Mouse (Mus musculus) kidney, adult 2 months (tissue): ENCODE measurements around the gene Fbxo40. TPM values are rescaled to one million over a fixed set of nuclear protein-coding genes. Genes with fewer than 3 reads are reported as not detected.

Experiments used
- DNase-seq: peaks from one replicate; pipeline ENCODE4 v3.0.0; 2021
- H3K27ac ChIP-seq: fragments of 200-500 bp; 2 replicates; pipeline ENCODE4 v1.5.1; 2012; ENCODE audit warnings: low read depth, low read length, control low read depth, inconsistent platforms; ENCODE audit not compliant: insufficient read depth
- H3K27me3 ChIP-seq: fragments of 200-500 bp; replicated peaks from 2 replicates; pipeline ENCODE4 v1.6.1; 2012; ENCODE audit warnings: mild to moderate bottlenecking, moderate library complexity, low read length, inconsistent platforms; ENCODE audit not compliant: control insufficient read depth, insufficient read depth
- H3K36me3 ChIP-seq: fragments of 200-500 bp; 2 replicates; pipeline ENCODE4 v1.6.1; 2012; ENCODE audit warnings: mild to moderate bottlenecking, moderate library complexity, low read length, inconsistent platforms; ENCODE audit not compliant: control insufficient read depth, insufficient read depth
- H3K4me1 ChIP-seq: fragments of 200-500 bp; 2 replicates; pipeline ENCODE4 v1.6.1; 2011; ENCODE audit warnings: low read length; ENCODE audit not compliant: control insufficient read depth, insufficient read depth
- H3K4me3 ChIP-seq: fragments of 200-500 bp; 2 replicates; pipeline ENCODE4 v1.5.1; 2011; ENCODE audit warnings: mild to moderate bottlenecking, low read depth, low read length, control low read depth; ENCODE audit not compliant: insufficient read depth
- CTCF ChIP-seq: fragments of 200-500 bp; conservative IDR thresholded peaks from 2 replicates; pipeline ENCODE4 v1.5.1; 2011; ENCODE audit warnings: low read depth, mild to moderate bottlenecking, control low read depth, low read length, moderate library complexity, mixed read lengths; ENCODE audit not compliant: insufficient read depth, insufficient read length
- POLR2A ChIP-seq: fragments of 200-500 bp; IDR thresholded peaks from one replicate; pipeline ENCODE4 v1.6.1; 2011; ENCODE audit warnings: low read depth, low read length, control low read depth
- WGBS: fragments of 180-500 bp; shearing (Covaris S2); methylation state at CpG from one replicate; pipeline ENCODE4 v1.1.7; 2018; 5-methylcytosine and 5-hydroxymethylcytosine counted together
- polyA plus RNA-seq: library from polyadenylated mRNA; depleted of rRNA; stranded (reverse); fragments of >200 nt; gene quantifications from 2 replicates; pipeline ENCODE4 v1.2.3, GENCODE M21; 2012

Fbxo40 gene
- polyA plus RNA-seq, 1 experiment, result 9.4 TPM

DNA sequence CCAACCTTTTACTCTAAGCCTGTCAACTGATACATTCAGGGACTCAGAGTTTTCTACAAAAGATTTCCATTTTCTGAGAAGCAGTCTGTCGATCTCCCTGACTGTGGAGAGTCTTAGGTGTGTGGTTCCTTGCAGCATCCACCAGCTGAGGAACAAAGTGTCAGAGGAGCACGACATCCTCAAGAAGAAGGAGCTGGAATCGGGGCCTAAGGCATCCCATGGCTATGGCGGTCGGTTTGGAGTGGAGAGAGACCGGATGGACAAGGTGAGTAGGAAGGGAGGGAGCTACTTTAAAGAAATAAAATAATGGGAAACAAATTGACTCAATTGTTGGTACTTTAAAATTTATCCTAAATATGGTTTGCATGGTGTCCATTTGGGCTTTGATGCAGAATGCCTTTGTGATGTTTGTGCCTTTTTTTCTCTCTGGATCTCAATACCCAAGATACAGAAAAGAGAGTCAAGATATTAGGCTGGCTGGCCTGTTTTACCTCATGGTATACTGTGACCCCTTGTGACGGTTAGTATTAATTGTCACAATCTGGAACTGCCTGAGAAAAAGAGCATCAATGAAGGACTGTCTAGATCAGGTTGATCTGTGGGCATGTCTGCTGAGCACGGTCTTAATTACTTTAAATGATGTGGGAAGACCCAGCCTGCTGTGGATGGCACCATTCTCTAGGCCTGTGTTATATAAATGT is 43.7 kb downstream of the Fbxo40 start:
- WGBS, result 86% methylated on average over 8 of the region's 8 CpGs
- H3K36me3 ChIP-seq, result no peaks in the 10 kb centered on the region
- no peak overlapping the region for H3K27ac ChIP-seq
- no peak for DNase-seq
- no peak overlapping the region for H3K4me3 ChIP-seq
- TF ChIP-seq CTCF (no peak), POLR2A (no peak)
- peaks cover 7% of the 10 kb centered on the region; the same call in 1 of the 2 replicates for H3K4me1 ChIP-seq
- no peaks in the 10 kb centered on the region for H3K27me3 ChIP-seq

DNA sequence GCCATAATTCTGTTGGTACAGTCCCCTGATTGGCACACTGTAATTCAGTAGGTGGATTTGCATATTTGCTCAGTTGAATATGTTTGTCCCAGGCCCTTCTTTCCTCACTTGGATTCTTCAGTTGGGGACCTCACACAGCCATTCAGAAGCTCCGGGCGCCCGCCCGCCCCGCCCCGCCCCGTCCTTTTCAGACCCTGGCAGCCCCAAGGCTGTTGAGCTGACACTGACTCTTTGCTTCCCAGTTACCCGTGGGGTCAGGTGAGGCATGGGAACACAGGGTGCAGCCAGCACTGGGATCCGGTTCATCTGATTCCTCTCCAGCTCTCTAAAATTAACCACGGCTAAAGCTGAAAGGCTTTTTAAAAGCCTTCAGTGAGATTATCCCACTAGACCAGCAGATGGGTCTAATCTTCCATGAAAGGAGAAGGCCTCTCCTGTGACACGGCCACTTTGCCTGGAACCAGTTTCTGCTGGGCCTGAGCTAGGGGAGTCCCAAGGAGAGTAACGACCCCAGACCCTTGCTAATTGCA is 45.3 kb downstream of the Fbxo40 start:
- Histone ChIP-seq H3K27me3 (no peaks in the 10 kb centered on the region), H3K4me1 (peaks cover 7% of the 10 kb centered on the region; the same call in 1 of the 2 replicates), H3K4me3 (no peak overlapping the region), H3K27ac (peak overlapping the region; percentile 48), H3K36me3 (no peaks in the 10 kb centered on the region)
- 43% methylated on average over 12 of the region's 12 CpGs for WGBS
- peak; percentile 91 for DNase-seq
- TF ChIP-seq CTCF (no peak; the same call in 1 of the 2 replicates), POLR2A (no peak)

DNA sequence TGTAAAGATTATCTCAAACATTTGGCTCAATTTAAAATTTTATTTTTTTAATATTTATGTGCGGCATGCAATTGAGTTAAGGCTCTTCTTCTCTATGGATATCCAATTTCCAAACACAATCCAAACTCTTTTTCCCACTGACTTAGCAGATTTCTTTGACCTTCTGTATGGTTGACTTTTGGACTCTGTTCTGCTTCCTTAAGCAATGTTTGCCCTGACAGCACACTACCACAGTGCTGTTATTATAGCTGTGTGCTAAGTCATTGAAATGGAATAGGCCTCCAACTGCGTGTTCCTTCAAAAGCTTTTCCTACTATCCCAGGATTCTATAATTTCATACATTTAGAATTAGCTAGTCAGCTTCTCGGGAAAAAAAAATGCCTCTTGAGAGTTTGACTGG is 46.7 kb downstream of the Fbxo40 start:
- Histone ChIP-seq H3K27me3 (no peaks in the 10 kb centered on the region), H3K4me3 (no peak overlapping the region), H3K27ac (no peak overlapping the region), H3K4me1 (peaks cover 7% of the 10 kb centered on the region; the same call in 1 of the 2 replicates), H3K36me3 (no peaks in the 10 kb centered on the region)
- DNase-seq, result peak; percentile 81
- TF ChIP-seq CTCF (no peak), POLR2A (no peak)
- 61% methylated on average over 3 of the region's 3 CpGs for WGBS

DNA sequence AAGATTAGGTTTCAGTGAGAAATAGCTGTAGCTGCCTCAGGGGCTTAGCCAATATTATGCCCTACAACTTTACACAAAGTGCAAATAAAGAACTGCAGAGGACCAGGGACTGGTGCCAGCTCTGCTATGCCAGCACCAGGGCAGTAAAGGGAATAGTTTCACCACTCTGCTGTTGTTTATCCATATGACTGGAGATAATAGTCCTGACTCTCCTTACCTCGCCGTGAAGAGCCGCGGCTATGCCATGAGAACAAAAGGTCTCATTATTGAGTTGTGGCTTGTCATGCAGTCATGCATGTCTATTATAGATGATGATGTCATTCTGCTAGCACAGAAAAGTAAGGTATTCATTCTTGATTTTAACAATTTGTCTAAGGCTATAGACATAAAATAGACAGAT is 48.4 kb downstream of the Fbxo40 start:
- Histone ChIP-seq H3K27me3 (no peaks in the 10 kb centered on the region), H3K36me3 (no peaks in the 10 kb centered on the region), H3K4me1 (peaks cover 7% of the 10 kb centered on the region; the same call in 1 of the 2 replicates), H3K27ac (no peak overlapping the region), H3K4me3 (no peak overlapping the region)
- WGBS, result 59% methylated on average over 4 of the region's 4 CpGs
- no peak for TF ChIP-seq CTCF
- TF ChIP-seq POLR2A, result no peak
- no peak for DNase-seq

DNA sequence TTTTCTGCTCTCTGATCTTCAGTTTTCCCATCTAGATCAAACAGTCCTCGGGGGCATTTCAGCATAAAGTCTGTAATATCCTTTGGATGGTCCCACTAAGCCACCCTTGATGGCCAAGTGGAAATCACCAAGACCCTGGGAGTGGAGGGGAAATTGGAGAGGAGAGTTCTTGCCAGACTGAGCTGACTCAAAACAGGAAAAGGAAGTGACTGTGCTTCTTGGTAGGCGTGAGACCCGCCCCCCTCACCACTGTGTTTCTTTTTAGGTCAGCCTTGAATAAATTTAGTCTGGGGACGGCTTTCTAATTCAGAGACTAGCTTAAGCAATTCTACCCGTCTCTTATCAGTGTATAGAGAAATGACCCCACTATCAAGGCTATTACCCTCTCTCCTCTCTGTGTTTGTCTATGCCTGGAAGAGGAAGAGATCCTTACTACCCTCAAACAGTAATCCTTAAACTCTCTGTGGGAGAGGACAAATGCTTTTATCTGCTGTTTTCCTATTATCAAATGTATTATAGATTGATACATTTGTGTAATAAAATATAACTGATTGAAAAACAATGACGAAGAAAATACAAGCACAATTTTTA is 49.0 kb downstream of the Fbxo40 start:
- 65% methylated on average over 6 of the region's 6 CpGs for WGBS
- peaks cover 7% of the 10 kb centered on the region; the same call in 1 of the 2 replicates for H3K4me1 ChIP-seq
- no peak overlapping the region for H3K4me3 ChIP-seq
- no peak for TF ChIP-seq POLR2A
- no peak overlapping the region for H3K27ac ChIP-seq
- no peaks in the 10 kb centered on the region for H3K36me3 ChIP-seq
- H3K27me3 ChIP-seq, result no peaks in the 10 kb centered on the region
- peak; percentile 41 for DNase-seq

DNA sequence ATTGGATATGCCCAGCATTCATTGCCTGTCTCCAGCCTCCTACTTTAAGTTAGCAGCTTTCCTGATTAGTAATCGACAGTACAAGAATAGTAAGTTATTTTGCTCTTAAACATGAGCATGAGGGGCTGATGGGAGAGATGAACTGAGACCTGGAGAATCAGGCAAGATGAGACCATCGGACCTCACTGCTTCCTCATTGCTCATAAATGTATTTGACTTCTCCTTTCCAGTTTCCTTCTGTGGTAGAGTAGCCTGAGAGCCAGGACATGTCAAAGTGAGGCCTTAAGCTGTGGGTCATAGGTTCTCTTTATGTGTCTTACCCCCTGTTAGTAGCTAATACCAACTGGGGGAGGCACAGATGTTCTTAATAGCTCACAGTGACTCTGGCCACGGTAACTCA is 54.5 kb downstream of the Fbxo40 start:
- H3K27me3 ChIP-seq, result no peaks in the 10 kb centered on the region
- DNase-seq, result peak; percentile 10
- 82% methylated on average over 3 of the region's 3 CpGs for WGBS
- no peak overlapping the region for H3K4me3 ChIP-seq
- peaks cover 6% of the 10 kb centered on the region; the same call in 1 of the 2 replicates for H3K4me1 ChIP-seq
- H3K36me3 ChIP-seq, result no peaks in the 10 kb centered on the region
- no peak for TF ChIP-seq POLR2A
- no peak for TF ChIP-seq CTCF
- H3K27ac ChIP-seq, result peak overlapping the region; percentile 26; the same call in 1 of the 2 replicates
